Mouse (Mus musculus) frontal cortex, postnatal 10 days (tissue): Measurements from ENCODE around the gene Sult1d1.
"Not testable (repeated sequence)": the region's sequence is repeated elsewhere in the genome, so short reads cannot be mapped to it uniquely, and the experiment has no call there.

Source experiments
- DNase-seq, 2 experiments: peaks; one replicate each; pipeline ENCODE4 v3.0.0; 2022; ENCODE audit warnings: low spot score in 2 of 2, mixed read lengths in 1 of 2

Sult1d1 gene

GRCm38 (mm10) chr5:87568845-87569244, at the start of gene Sult1d1:
Gene Sult1d1 (minus strand): TSS chr5:87569027.
- no peak for DNase-seq

DNA sequence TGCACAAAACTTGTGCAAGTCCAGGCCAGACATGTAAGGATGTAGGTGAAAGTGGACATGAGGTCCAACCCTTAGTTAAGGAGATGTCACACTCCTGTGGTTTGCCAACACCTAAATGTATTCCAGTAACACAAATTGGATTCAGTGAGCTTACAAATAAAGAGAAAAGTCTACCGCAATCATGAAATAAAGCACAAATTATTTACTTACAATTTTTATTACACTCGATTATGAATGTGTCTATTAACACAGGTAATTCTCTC, 46.2 kb upstream of the Sult1d1 start:
- no peak for DNase-seq

DNA sequence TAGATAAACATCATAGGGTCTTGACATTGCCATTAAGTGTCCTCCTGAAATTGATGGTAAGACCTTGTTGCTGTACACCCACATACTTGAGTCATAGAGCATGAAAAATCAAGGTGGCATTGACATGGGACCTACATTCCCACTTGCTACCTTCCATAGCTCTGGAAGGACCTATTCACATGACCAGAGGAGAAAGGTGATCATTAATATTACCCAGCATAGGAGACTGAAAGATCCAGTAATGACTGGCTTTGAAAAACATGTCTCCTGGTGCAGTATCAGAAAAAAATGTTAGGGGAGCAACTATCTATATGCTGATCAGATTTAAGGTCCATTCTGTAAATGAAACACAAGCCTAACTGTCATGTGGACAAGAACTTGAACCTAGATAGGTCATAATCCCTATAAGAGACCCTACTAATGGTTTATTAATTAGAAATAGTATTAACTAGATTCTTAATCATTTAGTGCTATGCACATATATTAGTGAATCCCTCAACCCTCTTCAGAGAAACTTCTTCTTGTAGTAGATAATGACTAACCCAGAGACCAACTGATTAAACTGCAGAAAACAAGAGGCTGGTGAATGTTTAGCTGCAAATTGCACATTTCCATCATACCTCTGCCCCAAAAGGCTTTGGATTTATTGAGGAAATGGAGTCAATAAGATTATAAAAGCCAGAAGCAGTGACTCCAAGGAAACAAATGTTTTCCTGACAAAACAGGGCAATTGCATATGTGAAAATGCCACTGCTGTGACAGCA, 45.7 kb upstream of the Sult1d1 start:
- no peak for DNase-seq

GRCm38 (mm10) chr5:87601018-87601417, 32.2 kb upstream of the Sult1d1 start:
- no peak for DNase-seq

DNA sequence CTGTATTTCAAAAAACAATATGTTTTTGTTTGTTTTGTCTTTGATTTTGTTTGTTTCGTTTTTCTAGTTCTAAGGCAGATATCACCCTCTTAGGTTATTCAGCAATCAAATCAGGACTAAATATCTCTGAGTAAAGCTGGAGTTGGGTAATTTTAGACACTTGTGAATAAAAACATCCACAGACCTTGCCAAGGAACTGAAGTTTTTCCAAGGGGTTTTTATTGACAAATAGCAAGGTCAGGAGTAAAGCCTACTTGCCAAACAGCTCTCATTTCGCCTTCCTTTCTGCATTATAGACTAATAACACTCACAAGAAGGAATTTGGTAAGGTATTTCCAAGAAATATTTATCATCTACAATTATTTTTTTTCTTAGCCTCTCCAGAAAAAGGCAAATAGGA, 29.1 kb upstream of the Sult1d1 start:
- no peak for DNase-seq

GRCm38 (mm10) chr5:87591494-87591893, 22.7 kb upstream of the Sult1d1 start, which contains the start of gene Sult1e1:
Gene Sult1e1 (minus strand): TSS chr5:87591594.
- no peak for DNase-seq

- no peak for DNase-seq
Observed at GRCm38 (mm10) chr5:87589916-87590315, 21.1 kb upstream of the Sult1d1 start.

GRCm38 (mm10) chr5:87580389-87580788, 11.6 kb upstream of the Sult1d1 start:
- DNase-seq: no peak

DNA sequence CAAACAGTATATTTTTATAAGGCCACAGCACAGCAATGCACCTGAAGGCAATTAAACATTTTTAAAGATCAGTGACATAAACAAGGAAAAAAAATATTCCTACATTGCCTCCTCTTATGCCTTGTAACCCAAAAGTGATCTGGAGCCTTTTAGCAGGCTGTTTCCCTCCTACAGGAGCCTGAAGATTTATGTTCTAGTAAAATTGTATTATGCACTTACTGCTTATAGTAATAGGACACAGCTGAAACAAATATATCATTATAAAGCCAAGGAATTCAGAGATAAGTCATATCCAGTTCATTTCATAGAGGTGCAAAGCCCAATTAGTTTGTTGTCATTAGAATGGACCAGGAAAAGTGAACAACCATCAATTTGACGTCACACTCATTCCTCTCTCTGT, 5.3 kb upstream of the Sult1d1 start:
- no peak for DNase-seq

GRCm38 (mm10) chr5:87573490-87573889, 4.7 kb upstream of the Sult1d1 start:
- no peak for DNase-seq

DNA sequence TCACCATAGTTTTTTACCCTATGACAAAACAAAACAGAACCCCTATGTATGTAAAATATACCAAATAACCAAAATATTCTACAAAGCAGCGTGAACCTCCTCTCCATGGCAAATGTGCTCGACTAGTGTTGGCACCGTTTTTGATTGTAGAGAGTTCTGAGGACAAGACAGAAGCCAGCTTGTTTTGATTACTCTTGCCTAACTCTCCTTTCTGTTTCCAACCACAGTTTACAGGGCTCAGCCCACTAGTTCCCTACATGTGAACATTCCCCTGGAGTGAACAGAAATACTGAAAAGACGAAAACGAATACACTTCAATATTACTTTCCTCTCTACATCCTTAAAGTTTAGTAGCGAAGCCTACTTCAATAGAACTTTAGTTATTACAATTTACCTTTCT, 4.0 kb upstream of the Sult1d1 start:
- no peak for DNase-seq

- DNase-seq: no peak
Observed at GRCm38 (mm10) chr5:87567306-87567705, 1.5 kb downstream of the Sult1d1 start.

DNA sequence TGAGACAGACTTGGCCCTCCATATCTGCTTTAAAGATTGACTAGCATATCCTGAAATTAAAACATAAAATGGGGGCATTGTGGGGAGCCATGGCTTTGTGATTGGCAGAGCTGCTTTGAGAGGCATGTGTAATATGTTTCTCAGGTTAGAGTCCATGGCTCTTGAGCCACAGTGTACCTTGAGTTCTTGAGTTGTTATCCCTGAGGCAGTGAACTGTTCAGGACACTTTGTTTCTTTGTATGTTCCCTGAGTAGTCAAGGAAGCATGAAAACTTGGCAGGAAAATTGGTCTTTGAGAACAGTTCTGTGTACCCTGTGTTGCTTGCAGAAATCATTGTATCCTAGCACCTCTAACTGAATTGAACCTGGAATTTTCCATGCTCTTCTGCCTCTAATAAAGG, 5.9 kb downstream of the Sult1d1 start:
- no peak for DNase-seq

- DNase-seq: no peak
Observed at GRCm38 (mm10) chr5:87562526-87562925, 6.3 kb downstream of the Sult1d1 start.

- DNase-seq: no peak
Observed at GRCm38 (mm10) chr5:87560145-87560544, 8.7 kb downstream of the Sult1d1 start.

DNA sequence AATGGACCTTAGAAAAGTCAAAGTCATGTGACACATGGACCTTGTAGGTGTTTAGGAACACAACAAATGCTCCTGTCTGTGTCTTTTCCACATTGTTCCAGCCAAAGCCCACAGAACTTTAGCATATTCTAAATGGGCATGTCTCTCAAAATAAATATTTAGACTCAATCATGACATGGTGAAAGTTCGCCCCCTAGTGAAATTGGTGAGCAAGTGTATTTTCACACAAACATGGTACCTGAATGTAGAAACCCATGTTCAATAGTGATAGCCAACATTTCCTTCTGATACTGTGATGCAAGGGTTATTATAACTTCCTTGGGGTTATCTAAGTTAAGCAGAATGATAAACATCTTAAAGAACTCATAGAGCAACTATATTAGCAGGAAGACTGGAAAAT, 17.9 kb downstream of the Sult1d1 start:
- no peak for DNase-seq

DNA sequence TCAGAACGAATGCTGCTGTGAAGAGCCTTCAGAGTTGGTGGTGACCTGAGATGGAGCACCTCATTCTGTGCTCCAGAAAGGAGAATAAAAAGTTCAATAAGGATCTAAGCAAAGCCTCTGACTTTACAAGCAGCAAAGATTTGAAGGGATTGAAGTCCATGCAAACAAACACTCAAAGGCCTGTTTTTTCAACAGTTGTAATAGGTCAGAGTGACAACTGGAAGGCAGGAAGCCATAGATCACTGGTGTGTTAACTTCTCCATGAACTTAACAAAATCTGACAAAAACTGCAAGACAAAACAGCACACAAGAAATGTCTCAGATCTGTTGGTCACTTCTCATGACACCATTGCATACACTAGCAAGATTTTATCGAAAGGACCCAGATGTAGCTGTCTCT, 30.7 kb downstream of the Sult1d1 start, which contains the start of gene Sult1b1:
Gene Sult1b1, minus strand, starts transcription at position 85 of the 400 bp plus-strand sequence.
- no peak for DNase-seq

DNA sequence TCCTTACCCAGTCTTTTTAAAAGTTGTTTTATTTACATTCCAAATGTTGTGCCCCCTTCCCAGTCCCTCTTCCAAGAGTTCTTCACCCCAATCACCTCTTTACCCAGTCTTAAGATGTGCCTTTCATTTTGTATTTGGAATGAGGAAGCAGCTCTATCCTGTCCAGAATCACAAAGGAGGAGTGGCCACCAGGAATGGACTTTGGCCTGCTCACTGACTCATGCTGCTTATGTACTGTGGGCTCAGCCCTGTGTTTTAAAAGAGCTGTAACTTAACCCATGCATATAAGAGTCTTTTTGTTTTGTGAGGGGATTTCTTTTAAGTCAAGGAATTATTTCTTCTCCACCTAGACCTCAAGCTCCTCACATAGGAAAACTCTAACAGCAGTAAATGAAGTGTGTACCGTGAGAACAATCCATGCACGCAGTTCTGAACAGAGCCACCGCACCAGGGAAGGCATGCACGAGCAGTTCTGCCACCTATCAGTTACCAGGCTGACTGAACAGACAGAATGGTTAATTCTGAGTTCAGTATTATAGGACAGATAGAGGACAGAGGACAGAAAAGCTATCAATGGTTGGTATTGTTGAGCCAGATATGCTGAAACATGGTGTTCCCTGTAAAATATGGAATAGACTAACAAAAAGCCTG, 32.7 kb downstream of the Sult1d1 start:
- DNase-seq: no peak

GRCm38 (mm10) chr5:87532288-87532687, 36.5 kb downstream of the Sult1d1 start:
- no peak for DNase-seq

- not testable (repeated sequence) for DNase-seq
Observed at GRCm38 (mm10) chr5:87523561-87523960, 45.3 kb downstream of the Sult1d1 start.

DNA sequence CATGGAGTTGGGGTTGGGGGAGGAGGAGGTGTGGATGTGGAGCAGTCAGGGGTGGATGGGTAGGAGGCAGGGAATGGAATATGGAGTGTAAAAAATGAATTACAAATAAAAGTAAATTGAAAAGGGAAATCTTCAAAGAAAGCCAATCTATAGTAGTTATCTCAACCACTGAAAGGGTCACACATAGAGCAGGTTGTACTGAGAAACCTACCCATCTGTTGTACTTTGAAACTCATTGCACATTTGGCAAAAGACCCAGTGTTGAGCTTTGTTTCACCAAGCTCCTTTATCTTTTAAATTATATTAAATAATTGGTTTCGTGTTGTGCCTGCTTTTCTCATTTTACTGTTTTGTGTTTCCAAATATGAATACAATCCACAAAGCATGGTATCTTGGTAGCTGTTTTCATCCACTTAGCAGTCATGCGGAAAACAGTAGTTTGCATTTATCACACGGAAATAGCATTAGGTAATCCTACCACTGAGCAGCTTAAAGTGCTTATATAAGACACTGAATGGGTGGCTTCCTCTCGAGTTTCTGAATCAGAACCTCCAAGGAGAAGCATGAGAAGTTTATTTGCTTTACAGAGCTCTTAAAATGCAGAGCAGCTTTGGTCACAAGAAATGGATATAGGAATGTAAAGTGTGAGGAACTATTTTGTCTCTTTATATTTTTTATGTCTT, 62.9 kb downstream of the Sult1d1 start:
- DNase-seq: no peak
